Mouse (Mus musculus) myocyte (in vitro differentiated cells): Measurements from ENCODE around the gene Ccdc40. TPM values are rescaled to one million over a fixed set of nuclear protein-coding genes. Genes with fewer than 3 reads are reported as not detected.

Experiments used
- H3K27me3 ChIP-seq: one replicate; pipeline ENCODE4 v1.6.1; 2011; ENCODE audit not compliant: control insufficient read depth, insufficient read depth, insufficient read length
- H3K36me3 ChIP-seq: one replicate; pipeline ENCODE4 v1.6.1; 2011; ENCODE audit not compliant: control insufficient read depth, insufficient read depth
- H3K4me2 ChIP-seq: one replicate; pipeline ENCODE4 v1.6.1; 2011; ENCODE audit warnings: low read depth, control low read depth
- H3K4me3 ChIP-seq: one replicate; pipeline ENCODE4 v1.5.1; 2011; ENCODE audit warnings: mild to moderate bottlenecking, control low read depth, moderate library complexity
- H3K79me2 ChIP-seq: one replicate; pipeline ENCODE4 v1.6.1; 2011; ENCODE audit not compliant: control insufficient read depth, insufficient read depth
- H3ac ChIP-seq: one replicate; pipeline ENCODE4 v1.6.1; 2011; ENCODE audit not compliant: control insufficient read depth, insufficient read length
- CEBPB ChIP-seq: IDR thresholded peaks from 2 replicates; pipeline ENCODE4 v1.6.1; 2011; ENCODE audit warnings: mild to moderate bottlenecking, moderate library complexity; ENCODE audit not compliant: poor library complexity, insufficient read depth, severe bottlenecking
- E2F4 ChIP-seq: IDR thresholded peaks from one replicate; pipeline ENCODE4 v1.6.1; 2011; ENCODE audit warnings: mild to moderate bottlenecking, control low read depth, moderate library complexity; ENCODE audit not compliant: insufficient read depth
- MAX ChIP-seq: IDR thresholded peaks from one replicate; pipeline ENCODE4 v1.6.1; 2011; ENCODE audit warnings: low read depth, mild to moderate bottlenecking, control low read depth
- MYOD1 ChIP-seq, 3 experiments: IDR thresholded peaks; one replicate each; pipeline ENCODE4 v1.6.1; 2011; ENCODE audit warnings: control low read depth in 2 of 3, low read depth in 2 of 3, mild to moderate bottlenecking in 2 of 3, moderate library complexity in 1 of 3; ENCODE audit not compliant: insufficient read length in 2 of 3, control insufficient read depth in 1 of 3
- MYOG ChIP-seq, 3 experiments: IDR thresholded peaks; one replicate each; pipeline ENCODE4 v1.6.1; 2011; ENCODE audit warnings: control low read depth in 2 of 3, low read depth in 2 of 3, mild to moderate bottlenecking in 2 of 3; ENCODE audit not compliant: insufficient read length in 2 of 3, control insufficient read depth in 1 of 3, insufficient read depth in 1 of 3
- POLR2A ChIP-seq: IDR thresholded peaks from one replicate; pipeline ENCODE4 v1.6.1; 2011; ENCODE audit warnings: low read depth, mild to moderate bottlenecking, control low read depth, moderate library complexity; ENCODE audit not compliant: insufficient read length
- POLR2AphosphoS2 ChIP-seq: IDR thresholded peaks from one replicate; pipeline ENCODE4 v1.6.1; 2011; ENCODE audit warnings: low read depth, control low read depth; ENCODE audit not compliant: insufficient read length
- REST ChIP-seq: IDR thresholded peaks from one replicate; pipeline ENCODE4 v1.6.1; 2011; ENCODE audit warnings: mild to moderate bottlenecking, control low read depth, moderate library complexity; ENCODE audit not compliant: insufficient read depth, insufficient read length
- SRF ChIP-seq: IDR thresholded peaks from one replicate; pipeline ENCODE4 v1.6.1; 2011; ENCODE audit warnings: low read depth; ENCODE audit not compliant: control insufficient read depth, insufficient read length
- TCF12 ChIP-seq: IDR thresholded peaks from one replicate; pipeline ENCODE4 v1.6.1; 2011; ENCODE audit warnings: mild to moderate bottlenecking, control low read depth; ENCODE audit not compliant: poor library complexity, insufficient read depth, severe bottlenecking
- TCF3 ChIP-seq: IDR thresholded peaks from one replicate; pipeline ENCODE4 v1.6.1; 2011; ENCODE audit warnings: low read depth, control low read depth; ENCODE audit not compliant: insufficient read length
- USF1 ChIP-seq: IDR thresholded peaks from one replicate; pipeline ENCODE4 v1.6.1; 2011; ENCODE audit warnings: low read depth, mild to moderate bottlenecking, control low read depth, moderate library complexity
- polyA plus RNA-seq: library from polyadenylated mRNA; unstranded; fragments of >200 nt; fragmentation: generic; extraction: Trizol; gene quantifications from one replicate; pipeline ENCODE4 v1.2.1, GENCODE M21; 2012; ENCODE audit warnings: missing spikeins

Gene Ccdc40
- polyA plus RNA-seq, 1 experiment: 0.07 TPM

- TF ChIP-seq POLR2A (no peak), REST (no peak), MAX (no peak), USF1 (no peak), TCF12 (no peak), E2F4 (no peak), CEBPB (no peak), POLR2AphosphoS2 (no peak), TCF3 (no peak), MYOG (IDR thresholded peaks at IDR 0.05; ENCODE audit: control insufficient read depth in 1 of 3, insufficient read depth in 1 of 3, insufficient read length in 2 of 3, low read depth in 2 of 3) (no peak)
- H3K27me3 ChIP-seq: peaks cover 15% of the 10 kb centered on the region
- peaks cover 18% of the 10 kb centered on the region for H3K36me3 ChIP-seq
- peaks cover 28% of the 10 kb centered on the region for H3K79me2 ChIP-seq
- H3K4me3 ChIP-seq: peak overlapping the region; percentile 98
- peak overlapping the region; percentile 94 for H3ac ChIP-seq
- peak overlapping the region; percentile 98 for H3K4me2 ChIP-seq
Observed at GRCm38 (mm10) chr11:119298917-119299316, 70.5 kb downstream of the Ccdc40 start.

- H3K4me2 ChIP-seq: peak within 1 kb of the TSS; percentile 98
- TF ChIP-seq MAX (no peak), CEBPB (no peak), POLR2AphosphoS2 (peak; percentile 56), TCF3 (no peak), USF1 (no peak), SRF (peak; percentile 51), E2F4 (peak; percentile 10), REST (no peak), POLR2A (peak; percentile 60), TCF12 (no peak), MYOD1 (IDR thresholded peaks at IDR 0.05; ENCODE audit: control insufficient read depth in 1 of 3, insufficient read length in 2 of 3, low read depth in 2 of 3) (no peak), MYOG (IDR thresholded peaks at IDR 0.05; ENCODE audit: control insufficient read depth in 1 of 3, insufficient read depth in 1 of 3, insufficient read length in 2 of 3, low read depth in 2 of 3) (peak in 2 of 3 experiments; percentile 33 to 53)
- H3ac ChIP-seq: peak within 1 kb of the TSS; percentile 94
- peaks cover 16% of the 10 kb centered on the region for H3K36me3 ChIP-seq
- peaks cover 22% of the 10 kb centered on the region for H3K27me3 ChIP-seq
- peak within 1 kb of the TSS; percentile 98 for H3K4me3 ChIP-seq
- H3K79me2 ChIP-seq: peaks cover 28% of the 10 kb centered on the region
Observed at GRCm38 (mm10) chr11:119299391-119300245, 71.2 kb downstream of the Ccdc40 start, which contains the start of gene Eif4a3. Eif4a3 (minus strand) TSS chr11:119300089.

GRCm38 (mm10) chr11:119300246-119300935, 72.0 kb downstream of the Ccdc40 start:
- peak overlapping the region; percentile 94 for H3ac ChIP-seq
- H3K79me2 ChIP-seq: peaks cover 28% of the 10 kb centered on the region
- H3K4me3 ChIP-seq: peak overlapping the region; percentile 98
- TF ChIP-seq E2F4: peak; percentile 82
- TF ChIP-seq POLR2AphosphoS2: no peak
- no peak for TF ChIP-seq TCF12
- TF ChIP-seq MYOD1 (IDR thresholded peaks at IDR 0.05; ENCODE audit: control insufficient read depth in 1 of 3, insufficient read length in 2 of 3, low read depth in 2 of 3): no peak
- peak overlapping the region; percentile 77 for H3K4me2 ChIP-seq
- H3K36me3 ChIP-seq: peaks cover 10% of the 10 kb centered on the region
- peaks cover 29% of the 10 kb centered on the region for H3K27me3 ChIP-seq

GRCm38 (mm10) chr11:119300986-119301385, 72.6 kb downstream of the Ccdc40 start:
- TF ChIP-seq POLR2A: no peak
- TF ChIP-seq MYOG (IDR thresholded peaks at IDR 0.05; ENCODE audit: control insufficient read depth in 1 of 3, insufficient read depth in 1 of 3, insufficient read length in 2 of 3, low read depth in 2 of 3): no peak
- no peak for TF ChIP-seq USF1
- TF ChIP-seq POLR2AphosphoS2: no peak
- TF ChIP-seq MYOD1 (IDR thresholded peaks at IDR 0.05; ENCODE audit: control insufficient read depth in 1 of 3, insufficient read length in 2 of 3, low read depth in 2 of 3): no peak
- no peak for TF ChIP-seq CEBPB
- no peak for TF ChIP-seq E2F4
- no peak for TF ChIP-seq TCF3
- TF ChIP-seq TCF12: no peak
- no peak for TF ChIP-seq SRF

More at GRCm38 (mm10) chr11:119300986-119301385, 72.6 kb downstream of the Ccdc40 start:
- Histone ChIP-seq H3K79me2 (peaks cover 28% of the 10 kb centered on the region), H3ac (no peak overlapping the region), H3K36me3 (peaks cover 10% of the 10 kb centered on the region), H3K27me3 (peaks cover 29% of the 10 kb centered on the region), H3K4me2 (peak overlapping the region; percentile 77), H3K4me3 (peak overlapping the region; percentile 98)
